Mouse (Mus musculus): ENCODE measurements around the gene Pbx1. TPM values are rescaled to one million over a fixed set of nuclear protein-coding genes. Genes with fewer than 3 reads are reported as not detected.

The Pbx1 gene
- polyA plus RNA-seq, 1 experiment from 2014 or later: 4.0 TPM

GRCm38 (mm10) chr1:168283841-168284565 lies 148.1 kb downstream of the Pbx1 start:
- ATAC-seq: no peak

DNA sequence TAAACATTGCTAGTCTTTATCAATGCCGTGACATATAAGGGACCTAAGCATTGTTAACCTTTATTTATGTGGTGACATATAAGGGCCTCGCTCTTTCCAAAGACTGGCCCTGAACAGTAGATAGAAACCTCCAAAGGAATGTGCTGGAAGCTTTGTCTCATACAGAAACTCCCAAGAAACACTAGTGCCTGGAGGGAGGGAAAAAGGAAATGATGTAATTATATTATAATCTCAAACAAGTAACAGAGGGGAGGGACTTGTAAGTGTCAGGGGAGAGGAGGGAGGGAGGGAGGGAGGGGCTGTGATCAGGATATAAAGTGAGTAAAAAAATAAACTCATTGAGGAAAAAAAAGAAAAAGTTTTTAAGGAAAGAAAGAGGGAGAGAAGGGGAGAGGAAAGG lies 148.6 kb downstream of the Pbx1 start:
- H3K4me1 ChIP-seq (ENCODE audit: insufficient read depth): peaks cover 16% of the 10 kb centered on the region

More at GRCm38 (mm10) chr1:168283841-168284565, 148.1 kb downstream of the Pbx1 start:
- no peaks in the 10 kb centered on the region for H3K36me3 ChIP-seq (replicated peaks; ENCODE audit: insufficient read depth, low read length)
- no peak overlapping the region for H3K4me2 ChIP-seq (ENCODE audit: low read depth, low read length)
- no peak overlapping the region for H3K9ac ChIP-seq (replicated peaks)
- TF ChIP-seq CTCF (IDR thresholded peaks at IDR 0.05; ENCODE audit: low read depth): no peak
- no peak for TF ChIP-seq EP300 (IDR thresholded peaks at IDR 0.05; ENCODE audit: low read depth)
- 50% methylated on average over 15 of the region's 15 CpGs for WGBS (ENCODE audit: insufficient replicate concordance)
- no peak overlapping the region for H3K27ac ChIP-seq (ENCODE audit: low read depth)
- DNase-seq: no peak
- H3K9me3 ChIP-seq (ENCODE audit: low read length): no peaks in the 10 kb centered on the region
- H3K27me3 ChIP-seq (ENCODE audit: insufficient read depth, low read length): no peaks in the 10 kb centered on the region
- H3K4me1 ChIP-seq (ENCODE audit: insufficient read depth): peaks cover 21% of the 10 kb centered on the region
- no peak overlapping the region for H3K4me3 ChIP-seq (ENCODE audit: low read depth, low read length)

DNA sequence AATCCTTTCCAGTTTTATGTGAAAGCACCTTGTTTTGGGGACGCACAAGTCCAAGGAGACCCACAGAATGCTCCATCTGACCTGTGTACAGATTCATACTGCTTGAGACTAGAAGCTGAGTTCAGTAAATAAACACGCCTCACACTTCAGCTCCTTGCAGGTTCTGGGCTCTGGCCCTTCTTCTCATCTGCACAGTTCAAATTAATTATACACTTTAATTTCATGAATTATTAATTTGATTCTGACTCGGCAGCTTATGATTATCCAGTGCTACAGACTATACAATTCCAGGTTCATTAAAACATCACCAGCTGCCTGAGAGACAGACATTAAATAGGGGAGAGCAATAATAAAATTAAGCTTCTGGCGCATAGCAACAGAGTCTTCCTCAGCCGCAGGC lies 156.4 kb downstream of the Pbx1 start:
- Histone ChIP-seq H3K9ac (replicated peaks) (no peak overlapping the region), H3K9me3 (ENCODE audit: low read length) (no peaks in the 10 kb centered on the region), H3K4me2 (ENCODE audit: low read depth, low read length) (no peak overlapping the region), H3K27me3 (ENCODE audit: insufficient read depth, low read length) (no peaks in the 10 kb centered on the region), H3K4me3 (ENCODE audit: low read depth, low read length) (no peak overlapping the region), H3K27ac (ENCODE audit: low read depth) (no peak overlapping the region), H3K36me3 (replicated peaks; ENCODE audit: insufficient read depth, low read length) (no peaks in the 10 kb centered on the region), H3K4me1 (ENCODE audit: insufficient read depth) (no peaks in the 10 kb centered on the region)
- no peak for ATAC-seq
- no peak for DNase-seq
- WGBS (ENCODE audit: insufficient replicate concordance): 86% methylated on average over 5 of the region's 5 CpGs
- TF ChIP-seq EP300 (IDR thresholded peaks at IDR 0.05; ENCODE audit: low read depth) (no peak), CTCF (IDR thresholded peaks at IDR 0.05; ENCODE audit: low read depth) (no peak)

More for the DNA sequence above, 148.6 kb downstream of the Pbx1 start:
- Histone ChIP-seq H3K9ac (replicated peaks) (no peak overlapping the region), H3K36me3 (replicated peaks; ENCODE audit: insufficient read depth, low read length) (no peaks in the 10 kb centered on the region), H3K9me3 (ENCODE audit: low read length) (no peaks in the 10 kb centered on the region), H3K4me3 (ENCODE audit: low read depth, low read length) (no peak overlapping the region), H3K27me3 (ENCODE audit: insufficient read depth, low read length) (no peaks in the 10 kb centered on the region), H3K4me2 (ENCODE audit: low read depth, low read length) (no peak overlapping the region), H3K27ac (ENCODE audit: low read depth) (no peak overlapping the region)
- ATAC-seq (no peak), DNase-seq (no peak)
- 67% methylated on average over 2 of the region's 2 CpGs for WGBS (ENCODE audit: insufficient replicate concordance)
- no peak for TF ChIP-seq EP300 (IDR thresholded peaks at IDR 0.05; ENCODE audit: low read depth)
- TF ChIP-seq CTCF (IDR thresholded peaks at IDR 0.05; ENCODE audit: low read depth): no peak

- Histone ChIP-seq H3K36me3 (replicated peaks; ENCODE audit: insufficient read depth, low read length) (no peaks in the 10 kb centered on the region), H3K4me2 (ENCODE audit: low read depth, low read length) (no peak overlapping the region), H3K27me3 (ENCODE audit: insufficient read depth, low read length) (no peaks in the 10 kb centered on the region), H3K27ac (ENCODE audit: low read depth) (no peak overlapping the region), H3K4me3 (ENCODE audit: low read depth, low read length) (no peak overlapping the region), H3K9me3 (ENCODE audit: low read length) (no peaks in the 10 kb centered on the region), H3K4me1 (ENCODE audit: insufficient read depth) (no peaks in the 10 kb centered on the region), H3K9ac (replicated peaks) (no peak overlapping the region)
- ATAC-seq: no peak
- TF ChIP-seq EP300 (IDR thresholded peaks at IDR 0.05; ENCODE audit: low read depth) (no peak), CTCF (IDR thresholded peaks at IDR 0.05; ENCODE audit: low read depth) (no peak)
- DNase-seq: no peak
- 74% methylated on average over 4 of the region's 4 CpGs for WGBS (ENCODE audit: insufficient replicate concordance)
Observed at GRCm38 (mm10) chr1:168274296-168274695, 157.8 kb downstream of the Pbx1 start.

DNA sequence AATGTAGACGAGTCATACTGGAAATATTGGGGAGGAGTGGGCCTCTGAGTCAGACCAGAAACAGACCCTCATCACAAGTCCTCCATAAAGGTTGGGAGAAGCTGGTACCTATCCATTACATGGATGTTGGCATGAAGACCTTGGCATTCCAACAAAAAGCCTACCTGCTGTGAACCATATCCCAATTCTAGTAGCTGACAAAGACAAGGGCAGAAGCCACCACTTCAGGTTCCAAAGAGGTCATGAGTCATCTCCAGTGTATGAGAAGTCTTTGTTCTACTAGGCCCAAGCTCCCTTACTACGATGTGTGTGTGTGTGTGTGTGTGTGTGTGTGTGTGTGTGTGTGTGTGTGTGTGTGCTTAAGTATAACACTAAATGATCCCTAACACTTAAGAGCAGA lies 160.0 kb downstream of the Pbx1 start:
- no peak overlapping the region for H3K9ac ChIP-seq (replicated peaks)
- TF ChIP-seq EP300 (IDR thresholded peaks at IDR 0.05; ENCODE audit: low read depth): no peak
- TF ChIP-seq CTCF (IDR thresholded peaks at IDR 0.05; ENCODE audit: low read depth): no peak
- WGBS (ENCODE audit: insufficient replicate concordance): 64% methylated on average over 2 of the region's 2 CpGs

GRCm38 (mm10) chr1:168271207-168271606 lies 160.9 kb downstream of the Pbx1 start:
- Histone ChIP-seq H3K4me2 (ENCODE audit: low read depth, low read length) (no peak overlapping the region), H3K4me1 (ENCODE audit: insufficient read depth) (no peaks in the 10 kb centered on the region), H3K9me3 (ENCODE audit: low read length) (no peaks in the 10 kb centered on the region), H3K4me3 (ENCODE audit: low read depth, low read length) (no peak overlapping the region), H3K27ac (ENCODE audit: low read depth) (no peak overlapping the region), H3K9ac (replicated peaks) (no peak overlapping the region), H3K36me3 (replicated peaks; ENCODE audit: insufficient read depth, low read length) (no peaks in the 10 kb centered on the region), H3K27me3 (ENCODE audit: insufficient read depth, low read length) (no peaks in the 10 kb centered on the region)
- ATAC-seq (no peak), DNase-seq (no peak)
- TF ChIP-seq EP300 (IDR thresholded peaks at IDR 0.05; ENCODE audit: low read depth) (no peak), CTCF (IDR thresholded peaks at IDR 0.05; ENCODE audit: low read depth) (no peak)
- WGBS (ENCODE audit: insufficient replicate concordance): 64% methylated on average over 4 of the region's 4 CpGs

More for the DNA sequence above, 160.0 kb downstream of the Pbx1 start:
- Histone ChIP-seq H3K36me3 (replicated peaks; ENCODE audit: insufficient read depth, low read length) (no peaks in the 10 kb centered on the region), H3K27me3 (ENCODE audit: insufficient read depth, low read length) (no peaks in the 10 kb centered on the region), H3K4me2 (ENCODE audit: low read depth, low read length) (no peak overlapping the region), H3K9me3 (ENCODE audit: low read length) (no peaks in the 10 kb centered on the region), H3K27ac (ENCODE audit: low read depth) (no peak overlapping the region), H3K4me1 (ENCODE audit: insufficient read depth) (no peaks in the 10 kb centered on the region), H3K4me3 (ENCODE audit: low read depth, low read length) (no peak overlapping the region)
- ATAC-seq (no peak), DNase-seq (no peak)
